Mouse (Mus musculus): ENCODE data around the gene Gemin4. TPM values are rescaled to one million over a fixed set of nuclear protein-coding genes. Genes with fewer than 3 reads are reported as not detected.

Gemin4 gene
- polyA plus RNA-seq, 1 experiment = 19.4 TPM

DNA sequence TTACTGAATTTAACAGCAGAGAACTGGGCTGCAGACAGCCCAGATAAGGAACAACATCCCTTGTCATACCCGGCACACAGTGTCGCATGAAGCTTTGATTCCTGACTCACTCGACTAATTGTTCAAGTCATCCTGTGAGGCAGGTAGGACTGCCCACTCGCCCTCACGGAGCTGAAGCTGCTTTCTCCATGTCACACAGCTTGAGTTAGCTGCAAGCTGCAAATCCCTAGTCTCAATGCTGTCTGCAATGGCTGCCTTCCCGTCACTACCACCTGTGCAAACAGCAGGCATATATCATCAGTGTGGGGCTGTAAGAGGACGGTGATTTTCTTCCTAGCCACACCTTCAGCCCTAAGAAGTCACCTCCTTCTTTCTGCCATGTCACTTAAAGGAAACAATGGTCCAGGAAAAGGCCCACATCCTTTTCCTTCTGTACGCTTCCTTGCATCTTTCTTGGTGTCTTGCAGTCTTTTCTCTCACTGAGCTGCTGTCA lies 20.4 kb downstream of the Gemin4 start:
- TF ChIP-seq CEBPB (IDR thresholded peaks at IDR 0.05; ENCODE audit: low read depth) = no peak
- TF ChIP-seq MAX (IDR thresholded peaks at IDR 0.05) = no peak
- TF ChIP-seq CTCF (IDR thresholded peaks at IDR 0.05; ENCODE audit: control insufficient read depth, insufficient read depth, insufficient read length) = no peak
- TF ChIP-seq MYOD1 (IDR thresholded peaks at IDR 0.05; ENCODE audit: control insufficient read depth, insufficient read length, low read depth) = no peak
- TF ChIP-seq MYOG (IDR thresholded peaks at IDR 0.05; ENCODE audit: control insufficient read depth, extremely low read depth, insufficient read length) = no peak
- no peak for TF ChIP-seq USF1 (IDR thresholded peaks at IDR 0.05; ENCODE audit: low read depth)
- TF ChIP-seq FOSL1 (IDR thresholded peaks at IDR 0.05; ENCODE audit: insufficient read depth, low read length, poor library complexity, severe bottlenecking) = no peak
- Histone ChIP-seq H3K79me2 (ENCODE audit: control insufficient read depth, insufficient read depth) (no peaks in the 10 kb centered on the region), H3K4me3 (ENCODE audit: insufficient read depth, poor library complexity, severe bottlenecking) (no peak overlapping the region)

DNA sequence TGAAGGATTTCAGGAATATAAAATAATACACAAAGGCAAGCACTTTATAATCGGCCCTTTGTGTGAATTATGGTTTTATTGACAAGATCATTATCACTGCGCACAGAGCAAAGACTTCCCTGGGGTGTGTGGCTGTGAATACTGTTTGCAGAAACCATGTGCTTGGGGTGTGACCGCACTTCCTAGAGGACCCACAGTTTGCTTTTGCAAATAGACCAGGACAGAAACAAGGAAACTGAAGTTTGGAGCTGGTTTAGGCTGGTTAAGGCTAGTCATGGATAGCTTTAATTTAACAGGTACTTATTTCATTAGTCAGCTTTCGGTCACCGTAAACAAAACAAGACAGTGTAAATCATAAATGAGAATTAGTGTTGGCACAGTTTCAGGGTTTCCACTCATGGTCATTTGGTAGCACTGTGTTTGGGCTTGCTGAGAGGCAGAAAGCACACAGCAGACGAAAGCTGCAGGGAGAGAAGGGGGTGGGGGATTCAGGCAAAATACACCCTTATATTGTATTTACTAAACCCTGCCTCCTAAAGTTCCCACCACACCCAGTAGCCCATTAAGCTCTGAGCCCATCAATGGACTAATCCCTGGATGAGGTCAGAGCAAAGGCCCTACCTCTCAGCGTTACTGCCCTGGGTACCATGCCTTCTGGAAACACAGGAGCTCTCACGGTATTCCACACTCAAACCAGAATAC lies 21.0 kb downstream of the Gemin4 start:
- H3K4me3 ChIP-seq (ENCODE audit: insufficient read depth, poor library complexity, severe bottlenecking) = no peak overlapping the region
- no peak for TF ChIP-seq CEBPB (IDR thresholded peaks at IDR 0.05; ENCODE audit: low read depth)
- no peak for TF ChIP-seq CTCF (IDR thresholded peaks at IDR 0.05; ENCODE audit: control insufficient read depth, insufficient read depth, insufficient read length)
- no peak for TF ChIP-seq MYOD1 (IDR thresholded peaks at IDR 0.05; ENCODE audit: control insufficient read depth, insufficient read length, low read depth)
- no peak for TF ChIP-seq MYOG (IDR thresholded peaks at IDR 0.05; ENCODE audit: control insufficient read depth, extremely low read depth, insufficient read length)
- TF ChIP-seq FOSL1 (IDR thresholded peaks at IDR 0.05; ENCODE audit: insufficient read depth, low read length, poor library complexity, severe bottlenecking) = no peak
- no peak for TF ChIP-seq MAX (IDR thresholded peaks at IDR 0.05)
- no peak for TF ChIP-seq USF1 (IDR thresholded peaks at IDR 0.05; ENCODE audit: low read depth)

More for the DNA sequence above, 20.4 kb downstream of the Gemin4 start:
- Histone ChIP-seq H3K79me3 (ENCODE audit: low read depth) (no peaks in the 10 kb centered on the region), H3K36me3 (ENCODE audit: control insufficient read depth, insufficient read depth) (no peaks in the 10 kb centered on the region), H3K27me3 (ENCODE audit: control insufficient read depth, insufficient read depth, insufficient read length) (no peaks in the 10 kb centered on the region), H3ac (ENCODE audit: control insufficient read depth, insufficient read length, low read depth) (peak overlapping the region; percentile 18)

DNA sequence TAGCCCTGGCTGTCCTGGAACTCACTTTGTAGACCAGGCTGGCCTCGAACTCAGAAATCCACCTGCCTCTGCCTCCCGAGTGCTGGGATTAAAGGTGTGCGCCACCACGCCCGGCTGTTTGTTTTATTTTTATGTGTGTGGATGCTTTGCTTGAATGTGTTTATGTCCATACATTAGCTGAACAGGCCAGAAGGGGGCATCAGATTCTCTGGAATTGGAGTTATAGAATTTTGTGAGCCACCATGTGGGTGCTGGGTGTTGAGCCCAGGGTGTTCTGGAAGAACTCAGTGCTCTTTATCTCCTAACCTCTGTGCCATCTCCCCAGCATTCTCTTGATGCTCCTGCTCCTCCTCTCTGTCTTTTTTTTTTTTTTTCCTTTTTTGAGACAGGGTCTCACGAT lies 30.6 kb downstream of the Gemin4 start:
- Histone ChIP-seq H3K36me3 (ENCODE audit: control insufficient read depth, insufficient read depth) (no peaks in the 10 kb centered on the region), H3K79me2 (ENCODE audit: control insufficient read depth, insufficient read depth) (no peaks in the 10 kb centered on the region), H3K79me3 (ENCODE audit: low read depth) (no peaks in the 10 kb centered on the region), H3K4me3 (ENCODE audit: insufficient read depth, poor library complexity, severe bottlenecking) (no peak overlapping the region), H3K27me3 (ENCODE audit: control insufficient read depth, insufficient read depth, insufficient read length) (no peaks in the 10 kb centered on the region), H3ac (ENCODE audit: control insufficient read depth, insufficient read length, low read depth) (no peak overlapping the region)
- TF ChIP-seq MAX (IDR thresholded peaks at IDR 0.05) (no peak), MYOD1 (IDR thresholded peaks at IDR 0.05; ENCODE audit: control insufficient read depth, insufficient read length, low read depth) (no peak), USF1 (IDR thresholded peaks at IDR 0.05; ENCODE audit: low read depth) (no peak)

More for the DNA sequence above, 21.0 kb downstream of the Gemin4 start:
- no peak overlapping the region for H3ac ChIP-seq (ENCODE audit: control insufficient read depth, insufficient read length, low read depth)
- H3K79me3 ChIP-seq (ENCODE audit: low read depth) = no peaks in the 10 kb centered on the region
- no peaks in the 10 kb centered on the region for H3K27me3 ChIP-seq (ENCODE audit: control insufficient read depth, insufficient read depth, insufficient read length)
- H3K36me3 ChIP-seq (ENCODE audit: control insufficient read depth, insufficient read depth) = no peaks in the 10 kb centered on the region
- H3K79me2 ChIP-seq (ENCODE audit: control insufficient read depth, insufficient read depth) = no peaks in the 10 kb centered on the region

DNA sequence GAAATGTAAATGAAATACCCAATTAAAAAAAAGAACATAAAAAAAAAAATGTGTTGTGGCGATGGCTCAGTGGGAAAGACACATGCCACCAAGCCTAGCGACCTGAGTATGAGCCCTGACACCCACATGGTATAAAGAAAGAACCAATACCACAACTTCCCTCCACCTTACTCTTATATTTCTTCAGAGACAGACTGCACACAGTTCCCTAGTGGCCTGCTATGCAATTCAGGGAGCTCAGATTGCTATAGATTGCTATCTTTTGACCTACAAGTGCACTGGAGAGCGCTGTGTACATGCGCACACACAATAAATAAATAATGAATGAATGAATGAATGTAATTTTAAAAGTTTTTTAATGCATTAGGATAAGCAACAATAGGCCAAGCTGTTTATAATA lies 33.7 kb downstream of the Gemin4 start:
- Histone ChIP-seq H3K36me3 (ENCODE audit: control insufficient read depth, insufficient read depth) (no peaks in the 10 kb centered on the region), H3K79me2 (ENCODE audit: control insufficient read depth, insufficient read depth) (peaks cover 7% of the 10 kb centered on the region), H3K79me3 (ENCODE audit: low read depth) (no peaks in the 10 kb centered on the region), H3K4me3 (ENCODE audit: insufficient read depth, poor library complexity, severe bottlenecking) (no peak overlapping the region), H3ac (ENCODE audit: control insufficient read depth, insufficient read length, low read depth) (no peak overlapping the region), H3K27me3 (ENCODE audit: control insufficient read depth, insufficient read depth, insufficient read length) (no peaks in the 10 kb centered on the region)
- TF ChIP-seq FOSL1 (IDR thresholded peaks at IDR 0.05; ENCODE audit: insufficient read depth, low read length, poor library complexity, severe bottlenecking) = no peak
- TF ChIP-seq MYOG (IDR thresholded peaks at IDR 0.05; ENCODE audit: control insufficient read depth, extremely low read depth, insufficient read length) = no peak
- TF ChIP-seq USF1 (IDR thresholded peaks at IDR 0.05; ENCODE audit: low read depth) = no peak
- TF ChIP-seq MAX (IDR thresholded peaks at IDR 0.05) = no peak
- no peak for TF ChIP-seq MYOD1 (IDR thresholded peaks at IDR 0.05; ENCODE audit: control insufficient read depth, insufficient read length, low read depth)
- TF ChIP-seq CEBPB (IDR thresholded peaks at IDR 0.05; ENCODE audit: low read depth) = no peak
- no peak for TF ChIP-seq CTCF (IDR thresholded peaks at IDR 0.05; ENCODE audit: control insufficient read depth, insufficient read depth, insufficient read length)

DNA sequence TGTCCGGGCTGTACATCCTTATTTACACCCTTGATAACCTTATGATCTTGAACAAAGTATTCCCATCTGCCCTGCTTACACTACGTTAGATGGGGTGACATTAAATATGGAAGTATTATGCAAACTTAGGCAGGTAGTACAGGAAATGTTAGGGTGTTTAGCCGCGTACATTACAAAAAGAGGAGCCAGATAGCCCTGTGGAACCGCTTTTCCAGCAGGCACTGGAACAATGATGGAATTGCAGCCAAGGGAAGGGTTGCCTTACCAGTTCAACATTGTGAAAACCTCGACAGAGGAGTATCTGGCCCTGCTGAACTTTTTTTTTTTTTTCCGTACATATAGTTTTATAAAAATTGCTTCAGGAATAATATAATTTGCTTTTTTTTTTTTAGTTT lies 37.3 kb downstream of the Gemin4 start:
- TF ChIP-seq CEBPB (IDR thresholded peaks at IDR 0.05; ENCODE audit: low read depth) = no peak
- no peak for TF ChIP-seq FOSL1 (IDR thresholded peaks at IDR 0.05; ENCODE audit: insufficient read depth, low read length, poor library complexity, severe bottlenecking)
- no peak for TF ChIP-seq USF1 (IDR thresholded peaks at IDR 0.05; ENCODE audit: low read depth)
- TF ChIP-seq CTCF (IDR thresholded peaks at IDR 0.05; ENCODE audit: control insufficient read depth, insufficient read depth, insufficient read length) = no peak
- TF ChIP-seq MYOG (IDR thresholded peaks at IDR 0.05; ENCODE audit: control insufficient read depth, extremely low read depth, insufficient read length) = no peak
- no peak for TF ChIP-seq MAX (IDR thresholded peaks at IDR 0.05)
- no peak for TF ChIP-seq MYOD1 (IDR thresholded peaks at IDR 0.05; ENCODE audit: control insufficient read depth, insufficient read length, low read depth)
- H3K36me3 ChIP-seq (ENCODE audit: control insufficient read depth, insufficient read depth) = no peaks in the 10 kb centered on the region

More for the DNA sequence above, 37.3 kb downstream of the Gemin4 start:
- Histone ChIP-seq H3K79me2 (ENCODE audit: control insufficient read depth, insufficient read depth) (peaks cover 42% of the 10 kb centered on the region), H3K79me3 (ENCODE audit: low read depth) (peaks cover 8% of the 10 kb centered on the region), H3K4me3 (ENCODE audit: insufficient read depth, poor library complexity, severe bottlenecking) (peak overlapping the region; percentile 95), H3ac (ENCODE audit: control insufficient read depth, insufficient read length, low read depth) (peak overlapping the region; percentile 81), H3K27me3 (ENCODE audit: control insufficient read depth, insufficient read depth, insufficient read length) (no peaks in the 10 kb centered on the region)

Measured in C2C12 (cell line).